Mouse (Mus musculus): Measurements from ENCODE around the gene 2810408A11Rik. TPM values are rescaled to one million over a fixed set of nuclear protein-coding genes. Genes with fewer than 3 reads are reported as not detected.

Gene 2810408A11Rik
- total RNA-seq, 2 experiments from 2014 or later, result 1.5 to 2.1 TPM

DNA sequence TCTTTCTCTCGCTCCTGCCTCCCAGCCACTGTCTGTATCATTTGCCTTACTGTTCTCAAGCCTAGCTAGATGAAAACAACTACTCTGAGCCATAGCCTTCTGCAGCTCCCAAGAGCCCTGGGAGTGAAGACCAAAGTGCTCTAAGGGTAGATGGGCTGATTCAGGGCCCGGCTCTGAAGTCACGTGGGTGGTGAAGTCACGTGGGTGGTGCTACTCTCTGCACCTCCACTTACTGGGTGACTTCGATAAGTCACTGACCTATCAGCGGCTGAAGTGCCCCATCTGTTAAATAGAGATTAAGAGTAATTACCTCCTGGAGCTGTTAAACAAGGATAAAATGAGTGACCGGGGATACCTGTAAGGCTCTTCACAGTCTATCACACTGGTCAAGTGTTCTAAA, 46.8 kb downstream of the 2810408A11Rik start:
- no peak for DNase-seq (ENCODE audit: low spot score in 2 of 2)

DNA sequence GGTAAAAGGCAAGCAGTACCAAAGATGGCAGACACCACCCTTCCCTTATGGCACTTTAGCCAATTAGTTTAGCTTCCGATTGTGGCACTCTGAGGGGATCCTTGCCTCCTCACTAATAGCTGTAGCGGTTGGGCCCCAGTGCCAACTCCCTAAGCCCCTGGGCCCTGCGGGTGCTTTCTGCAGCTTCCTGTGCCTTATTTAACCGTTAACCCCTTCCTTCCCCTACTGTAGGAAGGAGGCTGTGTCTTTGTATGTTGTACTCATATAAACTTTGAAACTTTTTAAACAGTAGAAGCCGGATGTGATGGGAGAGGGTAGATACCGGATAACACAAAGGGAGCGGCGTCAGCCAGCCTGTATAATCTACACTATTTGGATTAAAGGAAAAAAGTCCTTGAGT, 50.0 kb downstream of the 2810408A11Rik start:
- no peak for DNase-seq (ENCODE audit: low spot score in 2 of 2)

DNA sequence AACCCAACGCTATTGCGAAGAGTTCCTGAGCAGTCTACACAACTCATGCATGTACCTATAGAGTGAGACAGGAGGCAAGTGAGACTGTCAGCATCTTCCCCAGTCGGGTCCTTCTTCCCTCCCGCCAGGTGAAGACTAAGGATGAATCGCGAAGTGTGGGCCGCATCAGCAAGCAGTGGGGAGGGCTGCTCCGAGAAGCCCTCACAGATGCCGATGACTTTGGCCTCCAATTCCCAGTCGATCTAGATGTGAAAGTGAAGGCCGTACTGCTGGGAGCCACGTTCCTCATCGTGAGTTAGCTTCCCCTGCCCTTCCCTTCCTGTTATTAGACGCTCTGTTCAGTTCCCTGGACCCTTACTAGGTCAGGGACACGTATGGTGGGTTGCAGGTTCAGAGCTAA, 50.9 kb downstream of the 2810408A11Rik start:
- DNase-seq (ENCODE audit: low spot score in 2 of 2), result no peak

DNA sequence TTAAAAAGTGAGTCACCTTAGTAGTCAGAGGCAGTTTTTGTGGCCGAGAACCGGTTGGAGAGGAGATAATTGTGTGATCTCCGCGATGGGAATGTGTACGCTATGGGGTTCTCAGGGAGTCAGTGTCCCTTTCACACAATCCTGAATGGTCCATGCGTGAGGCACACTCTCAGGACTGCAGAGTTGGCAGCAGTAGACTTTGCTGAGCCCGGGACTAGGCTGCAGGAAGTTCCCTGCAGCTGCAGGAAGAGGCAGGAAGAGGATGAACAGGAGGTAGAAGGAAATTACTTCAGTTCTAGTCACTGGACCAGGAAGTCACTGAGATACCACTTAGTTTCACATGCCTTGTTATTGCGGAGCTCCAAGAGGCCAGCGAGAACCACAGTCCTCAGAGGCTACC, 51.7 kb downstream of the 2810408A11Rik start:
- no peak for DNase-seq (ENCODE audit: low spot score in 2 of 2)

DNA sequence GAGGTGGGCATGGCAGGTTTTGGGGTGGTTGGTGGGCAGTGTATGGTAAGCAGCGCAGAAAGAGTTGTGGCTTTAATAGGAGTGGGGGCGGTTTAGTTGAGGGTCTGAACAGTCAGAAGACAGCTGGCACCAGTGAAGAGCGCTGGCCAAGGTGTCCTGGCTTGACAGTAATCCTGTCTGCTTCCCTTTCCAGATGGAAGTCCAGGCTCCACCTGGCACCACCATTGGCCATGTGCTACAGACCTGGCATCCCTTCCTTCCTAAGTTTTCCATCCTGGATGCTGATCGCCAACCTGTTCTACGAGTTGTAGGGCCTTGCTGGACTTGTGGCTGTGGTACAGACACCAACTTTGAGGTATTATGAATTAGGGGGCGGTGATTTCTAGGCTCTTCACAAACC, 52.8 kb downstream of the 2810408A11Rik start:
- DNase-seq (ENCODE audit: low spot score in 2 of 2), result no peak

Small RNAs within 50 kb of the gene (microRNA-seq; reads per million reads assigned to microRNA genes)
- gene Mir6924, result 0 reads per million in 2 experiments

Other genes with a start within 250 kb of the 2810408A11Rik start
- gene Sox15, start 245.7 kb downstream of the 2810408A11Rik start, total RNA-seq (2021), result under 1 TPM in 1 of 2 experiments, not detected in 1; 0.48 TPM
- gene Mpdu1, start 238.3 kb downstream of the 2810408A11Rik start, total RNA-seq (2021), result 10 to 100 TPM; 73.3 to 82.4 TPM
- 10 to 100 TPM; 13.1 to 18.5 TPM for gene Cd68, start 234.8 kb downstream of the 2810408A11Rik start, total RNA-seq (2021)
- 100 to 1,000 TPM; 409 to 418 TPM for gene Eif4a1, start 228.6 kb downstream of the 2810408A11Rik start, total RNA-seq (2021)
- gene Senp3, start 218.9 kb downstream of the 2810408A11Rik start, total RNA-seq (2021), result 10 to 100 TPM; 84.3 to 88.5 TPM
- gene Tnfsf13, start 215.2 kb downstream of the 2810408A11Rik start, total RNA-seq (2021), result 1 to 10 TPM in 1 of 2 experiments, under 1 TPM in 1; 0.88 to 1.1 TPM
- 1 to 10 TPM; 5.8 to 6.5 TPM for gene Tnfsf12, start 205.1 kb downstream of the 2810408A11Rik start, total RNA-seq (2021)
- gene Tnfsfm13, start 204.9 kb downstream of the 2810408A11Rik start, total RNA-seq (2021), result 1 to 10 TPM in 1 of 2 experiments, under 1 TPM in 1; 0.45 to 1.0 TPM
- gene Polr2a, start 142.3 kb downstream of the 2810408A11Rik start, total RNA-seq (2021), result 10 to 100 TPM; 62.8 to 68.5 TPM
- under 1 TPM in 1 of 2 experiments, not detected in 1; 0.21 TPM for gene Slc35g3, start 139.0 kb downstream of the 2810408A11Rik start, total RNA-seq (2021)
- 10 to 100 TPM; 82.0 to 83.5 TPM for gene Zbtb4, start 135.1 kb downstream of the 2810408A11Rik start, total RNA-seq (2021)
- 1 to 10 TPM; 1.0 to 1.1 TPM for gene Chrnb1, start 105.0 kb downstream of the 2810408A11Rik start, total RNA-seq (2021)
- 10 to 100 TPM; 22.8 to 23.7 TPM for gene Fgf11, start 99.1 kb downstream of the 2810408A11Rik start, total RNA-seq (2021)
- not detected for gene Tmem102, start 95.4 kb downstream of the 2810408A11Rik start, total RNA-seq (2021)
- not detected for gene Gm39566, start 85.7 kb downstream of the 2810408A11Rik start, total RNA-seq (2021)
- gene Spem2, start 82.5 kb downstream of the 2810408A11Rik start, total RNA-seq (2021), result not detected
- gene Spem1, start 78.8 kb downstream of the 2810408A11Rik start, total RNA-seq (2021), result under 1 TPM; 0.50 to 0.74 TPM
- 100 to 1,000 TPM; 220 to 226 TPM for gene Nlgn2, start 63.2 kb downstream of the 2810408A11Rik start, total RNA-seq (2021)
- 100 to 1,000 TPM; 150 to 162 TPM for gene Tmem256, start 62.5 kb downstream of the 2810408A11Rik start, total RNA-seq (2021)
- gene Plscr3, start 54.6 kb downstream of the 2810408A11Rik start, total RNA-seq (2021), result 10 to 100 TPM; 22.0 to 23.3 TPM
- not detected for gene Tnk1, start 42.3 kb downstream of the 2810408A11Rik start, total RNA-seq (2021)
- not detected for gene Tmem95, start 23.0 kb downstream of the 2810408A11Rik start, total RNA-seq (2021)
- 1 to 10 TPM; 1.1 to 1.2 TPM for gene Kctd11, start 19.6 kb downstream of the 2810408A11Rik start, total RNA-seq (2021)
- gene Acap1, start 5.4 kb downstream of the 2810408A11Rik start, total RNA-seq (2021), result under 1 TPM in 1 of 2 experiments, not detected in 1; 0.30 TPM
- gene Neurl4, start 85 bp upstream of the 2810408A11Rik start, total RNA-seq (2021), result 100 to 1,000 TPM; 108 to 124 TPM
- 10 to 100 TPM; 28.5 to 29.3 TPM for gene Gps2, start 12.9 kb upstream of the 2810408A11Rik start, total RNA-seq (2021)
- 100 to 1,000 TPM; 446 to 451 TPM for gene Eif5a, start 21.0 kb upstream of the 2810408A11Rik start, total RNA-seq (2021)
- 1 to 10 TPM; 8.3 to 9.7 TPM for gene Ybx2, start 34.8 kb upstream of the 2810408A11Rik start, total RNA-seq (2021)
- 1 to 10 TPM; 1.8 to 3.6 TPM for gene Slc2a4, start 47.2 kb upstream of the 2810408A11Rik start, total RNA-seq (2021)
- gene Cldn7, start 63.8 kb upstream of the 2810408A11Rik start, total RNA-seq (2021), result not detected
- 100 to 1,000 TPM; 108 to 115 TPM for gene Ctdnep1, start 80.2 kb upstream of the 2810408A11Rik start, total RNA-seq (2021)
- gene Elp5, start 81.5 kb upstream of the 2810408A11Rik start, total RNA-seq (2021), result 10 to 100 TPM; 88.5 to 93.9 TPM
- 100 to 1,000 TPM; 221 to 251 TPM for gene Gabarap, start 90.2 kb upstream of the 2810408A11Rik start, total RNA-seq (2021)
- gene Phf23, start 94.8 kb upstream of the 2810408A11Rik start, total RNA-seq (2021), result 10 to 100 TPM; 38.0 to 40.0 TPM
- 10 to 100 TPM; 29.3 to 29.7 TPM for gene Dvl2, start 99.6 kb upstream of the 2810408A11Rik start, total RNA-seq (2021)
- 10 to 100 TPM; 62.3 to 69.2 TPM for gene Acadvl, start 114.4 kb upstream of the 2810408A11Rik start, total RNA-seq (2021)
- gene Dlg4, start 116.0 kb upstream of the 2810408A11Rik start, total RNA-seq (2021), result 100 to 1,000 TPM; 845 to 900 TPM
- gene Asgr1, start 153.1 kb upstream of the 2810408A11Rik start, total RNA-seq (2021), result 1 to 10 TPM in 1 of 2 experiments, under 1 TPM in 1; 0.88 to 1.0 TPM
- not detected for gene Asgr2, start 191.7 kb upstream of the 2810408A11Rik start, total RNA-seq (2021)
- gene Mgl2, start 229.3 kb upstream of the 2810408A11Rik start, total RNA-seq (2021), result 1 to 10 TPM in 1 of 2 experiments, under 1 TPM in 1; 0.55 to 1.2 TPM